Mouse (Mus musculus) MEL (cell line): ENCODE data around the gene Fam43a.

Source experiments
- CTCF ChIP-seq, 3 experiments: IDR thresholded peaks in 2 of 3; conservative IDR thresholded peaks in 1 of 3; 2 replicates each; pipeline ENCODE4 v1.5.1; 2011 to 2012; ENCODE audit warnings: low read length in 3 of 3, low read depth in 2 of 3, mild to moderate bottlenecking in 2 of 3, improper control_type of control experiment in 1 of 3, inconsistent platforms in 1 of 3, mixed read lengths in 1 of 3, moderate library complexity in 1 of 3; ENCODE audit not compliant: control insufficient read depth in 1 of 3, insufficient read depth in 1 of 3, poor library complexity in 1 of 3, severe bottlenecking in 1 of 3
- EP300 ChIP-seq, 2 experiments: IDR thresholded peaks; 2 replicates each; pipeline ENCODE4 v1.6.1; 2011; ENCODE audit warnings: improper control_type of control experiment in 2 of 2, low read length in 2 of 2, low read depth in 1 of 2, mild to moderate bottlenecking in 1 of 2
- HCFC1 ChIP-seq: IDR thresholded peaks from 2 replicates; pipeline ENCODE4 v1.6.1; 2012; ENCODE audit warnings: low read depth, mild to moderate bottlenecking, inconsistent platforms, low read length, improper control_type of control experiment, moderate library complexity

GRCm38 (mm10) chr16:30559312-30559992 lies 40.1 kb upstream of the Fam43a start:
- TF ChIP-seq CTCF (IDR thresholded peaks at IDR 0.05 in 2 of 3, conservative IDR thresholded peaks at IDR 0.05 in 1 of 3; ENCODE audit: control insufficient read depth in 1 of 3, insufficient read depth in 1 of 3, low read depth in 2 of 3, low read length in 3 of 3, poor library complexity in 1 of 3, severe bottlenecking in 1 of 3) (no peak), HCFC1 (no peak), EP300 (IDR thresholded peaks at IDR 0.05; ENCODE audit: low read depth in 1 of 2, low read length in 2 of 2) (no peak)
